Mouse (Mus musculus) megakaryocyte-erythroid progenitor cell, adult 5 weeks (primary cell): ENCODE data around the gene 5730596B20Rik. TPM values are rescaled to one million over a fixed set of nuclear protein-coding genes. Genes with fewer than 3 reads are reported as not detected.

Experiments used
- polyA plus RNA-seq: library from polyadenylated mRNA; stranded (reverse); fragments of >175 nt; gene quantifications from 2 replicates; pipeline ENCODE4 v1.2.3, GENCODE M21; 2012

5730596B20Rik gene
- polyA plus RNA-seq = not detected in 2 replicates

DNA sequence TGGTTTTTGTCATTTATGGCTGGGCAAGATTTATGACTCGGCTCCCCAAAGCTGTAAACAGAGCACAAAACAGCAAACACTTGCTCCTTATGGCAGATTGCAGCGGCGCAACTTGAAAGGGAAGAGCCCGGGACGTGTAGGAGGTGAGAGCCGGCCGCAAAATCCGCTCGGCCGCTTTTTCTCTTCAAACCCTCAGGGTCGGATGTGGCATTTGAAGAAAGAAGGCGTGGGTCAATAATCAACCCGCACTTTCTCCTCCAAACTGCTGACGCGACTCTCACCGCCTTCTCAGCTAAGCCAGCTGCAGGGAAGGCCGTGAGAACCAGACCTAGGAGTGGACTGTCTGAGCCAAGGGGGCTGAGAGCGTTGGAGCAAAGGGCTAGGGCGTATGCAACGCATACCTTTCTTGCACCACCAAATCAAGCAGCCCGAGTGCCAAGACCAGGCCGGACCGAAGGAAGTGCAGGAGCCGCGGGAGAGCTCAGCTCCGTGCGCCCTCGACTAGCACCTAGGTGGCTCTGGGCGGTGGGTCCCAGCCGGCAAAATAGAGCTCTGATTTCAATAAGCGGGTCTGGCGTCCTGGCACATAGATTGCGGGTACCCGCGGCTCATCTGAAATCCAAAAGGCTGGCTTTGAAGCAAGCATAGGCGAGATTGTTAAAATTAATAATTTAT, at the start of gene 5730596B20Rik:
Gene 5730596B20Rik, plus strand, starts transcription at position 438 of the 675 bp plus-strand sequence.

DNA sequence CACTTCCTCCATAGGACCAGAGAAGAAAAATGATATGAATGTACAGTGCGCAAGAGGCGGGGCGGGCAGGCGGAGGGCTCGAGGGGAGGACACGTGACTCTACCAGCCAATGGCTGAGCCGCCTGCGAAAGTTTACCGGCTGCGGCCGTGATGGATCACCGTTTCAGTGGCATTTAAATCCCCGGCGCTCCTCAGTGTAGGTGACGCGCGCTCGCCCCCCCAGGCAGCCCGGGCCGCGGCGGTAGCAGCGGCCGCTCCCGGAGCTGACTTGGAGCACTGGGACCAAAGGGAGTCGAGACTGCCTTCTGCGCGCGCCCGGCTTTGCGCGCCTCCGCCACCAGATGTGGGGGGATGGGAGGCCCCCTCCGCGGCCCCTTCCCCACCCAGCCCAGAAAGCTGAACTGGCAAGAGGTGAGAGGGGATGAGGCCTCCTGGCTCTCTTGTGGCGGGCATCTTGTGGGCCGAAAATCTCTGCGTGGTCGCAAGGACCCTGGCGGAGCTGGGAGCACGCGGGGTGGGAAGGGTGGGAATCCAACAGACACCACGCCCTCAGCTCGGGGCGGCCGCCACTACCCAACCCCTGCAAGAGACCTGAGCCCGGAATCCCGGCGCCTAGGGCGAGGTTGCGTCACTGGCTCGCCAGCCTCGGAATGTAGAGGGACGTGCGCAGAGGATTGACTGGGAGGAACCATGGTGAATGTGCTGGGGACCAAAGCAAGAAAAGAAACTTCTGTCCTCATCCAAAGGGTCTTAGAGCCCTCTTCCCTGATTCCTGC, 18.8 kb upstream of the 5730596B20Rik start, which contains the start of gene Hoxa1:
Gene Hoxa1, minus strand, starts transcription at position 42 of the 776 bp plus-strand sequence.

GRCm38 (mm10) chr6:52164626-52165440, 12.5 kb upstream of the 5730596B20Rik start, which contains the start of gene Hoxa2:
Gene Hoxa2, minus strand, starts transcription at chr6:52164831.

DNA sequence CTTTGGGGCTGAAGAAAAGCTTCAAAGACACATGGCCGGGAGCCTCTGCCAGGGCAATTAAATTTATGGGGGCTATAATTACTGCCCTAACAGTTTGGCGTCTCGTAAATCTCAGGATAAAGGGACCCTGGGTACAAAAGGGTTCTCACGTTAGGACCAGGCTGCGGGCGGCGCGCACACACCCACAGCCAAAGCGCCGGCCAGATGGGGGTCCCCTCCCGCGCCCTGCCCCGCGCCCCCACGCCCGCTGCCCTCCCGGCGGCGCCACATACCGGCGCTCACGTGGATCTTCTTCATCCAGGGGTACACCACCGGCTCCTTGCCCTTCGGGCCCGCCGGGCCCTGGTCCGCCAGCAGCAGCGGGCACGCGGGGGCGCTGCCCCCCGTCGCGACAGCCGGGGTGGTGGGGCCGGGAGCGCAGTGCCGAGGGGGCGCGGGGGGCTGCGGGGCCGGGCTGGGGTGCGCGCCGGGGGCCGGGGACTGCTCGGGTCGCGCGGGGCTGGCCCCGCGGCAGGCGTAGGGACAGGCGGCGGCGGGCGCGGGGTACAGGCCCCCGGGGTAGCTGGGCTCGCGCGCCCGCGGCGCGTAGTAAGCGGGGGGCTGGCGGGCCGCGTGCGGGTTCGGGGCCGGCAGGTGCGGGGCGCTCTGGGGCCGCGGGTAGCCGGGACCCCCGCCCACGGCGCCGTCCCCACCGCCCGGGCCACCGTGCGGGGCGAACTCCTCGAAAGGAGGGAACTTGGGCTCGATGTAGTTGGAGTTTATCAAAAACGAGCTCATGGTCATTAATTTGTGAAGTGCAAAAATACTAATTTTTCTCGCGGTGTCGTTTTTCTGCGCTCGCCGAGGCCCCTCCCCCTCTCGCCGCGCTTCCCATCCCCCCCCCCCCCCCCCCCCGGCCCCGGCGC, 13.9 kb downstream of the 5730596B20Rik start, which contains the start of gene Hoxa4:
Gene Hoxa4, minus strand, starts transcription at position 848 of the 905 bp plus-strand sequence.

DNA sequence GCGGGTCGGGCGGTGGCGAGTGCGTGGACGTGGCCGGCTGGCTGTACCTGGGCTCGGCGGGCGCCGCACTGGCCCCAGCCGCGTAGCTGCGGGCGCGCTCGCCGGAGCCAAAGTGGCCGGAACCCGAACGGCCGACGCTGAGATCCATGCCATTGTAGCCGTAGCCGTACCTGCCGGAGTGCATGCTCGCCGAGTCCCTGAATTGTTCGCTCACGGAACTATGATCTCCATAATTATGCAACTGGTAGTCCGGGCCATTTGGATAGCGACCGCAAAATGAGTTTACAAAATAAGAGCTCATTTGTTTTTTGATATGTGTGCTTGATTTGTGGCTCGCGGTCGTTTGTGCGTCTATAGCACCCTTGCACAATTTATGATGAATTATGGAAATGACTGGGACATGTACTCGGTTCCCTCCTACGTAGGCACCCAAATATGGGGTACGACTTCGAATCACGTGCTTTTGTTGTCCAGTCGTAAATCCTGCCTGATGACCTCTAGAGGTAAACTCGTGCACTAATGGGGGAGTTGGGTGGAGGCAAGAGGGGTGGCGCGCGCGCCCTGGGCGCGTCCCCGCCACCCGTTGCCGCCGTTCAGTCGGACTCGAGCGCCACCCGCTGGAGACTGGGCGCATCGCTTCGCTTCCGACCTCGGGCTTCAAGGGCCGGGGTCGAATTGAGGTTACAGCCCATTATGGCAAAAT, 26.9 kb downstream of the 5730596B20Rik start, which contains the start of gene Hoxa5:
Gene Hoxa5, minus strand, starts transcription at position 538 of the 703 bp plus-strand sequence.

GRCm38 (mm10) chr6:52208072-52208867, 31.0 kb downstream of the 5730596B20Rik start, which contains the start of gene Hoxa6:
Gene Hoxa6, minus strand, starts transcription at chr6:52208722.

GRCm38 (mm10) chr6:52213119-52213986, 36.1 kb downstream of the 5730596B20Rik start, which contains the start of the genes Hoxa3 and Gm28308:
Gene Hoxa3, minus strand, starts transcription at chr6:52213336.
Gene Gm28308, minus strand, starts transcription at chr6:52213339.

GRCm38 (mm10) chr6:52221337-52221992, 44.2 kb downstream of the 5730596B20Rik start, which contains the start of gene Hoxa7:
Gene Hoxa7, minus strand, starts transcription at chr6:52221854.

Other genes starting within 250 kb of the 5730596B20Rik start
- 5.5 and 6.0 TPM in 2 replicates for gene Skap2, start 164.9 kb upstream of the 5730596B20Rik start, polyA plus RNA-seq
- 0.10 and 0.14 TPM in 2 replicates for gene Hoxa1, start 19.2 kb upstream of the 5730596B20Rik start, polyA plus RNA-seq
- 0.16 and 0.51 TPM in 2 replicates for gene Hoxa2, start 12.7 kb upstream of the 5730596B20Rik start, polyA plus RNA-seq
- gene Hoxa4, start 14.3 kb downstream of the 5730596B20Rik start, polyA plus RNA-seq = 1.7 and 2.2 TPM in 2 replicates
- gene Hoxa5, start 27.1 kb downstream of the 5730596B20Rik start, polyA plus RNA-seq = 5.1 and 8.4 TPM in 2 replicates
- 3.5 and 6.1 TPM in 2 replicates for gene Hoxa6, start 31.2 kb downstream of the 5730596B20Rik start, polyA plus RNA-seq
- gene Hoxa3, start 35.8 kb downstream of the 5730596B20Rik start, polyA plus RNA-seq = 3.2 and 3.5 TPM in 2 replicates
- gene Gm28308, start 35.8 kb downstream of the 5730596B20Rik start, polyA plus RNA-seq = 1.2 TPM in 2 replicates
- 40.9 and 47.0 TPM in 2 replicates for gene Hoxa7, start 44.4 kb downstream of the 5730596B20Rik start, polyA plus RNA-seq
- 67.7 and 90.5 TPM in 2 replicates for gene Hoxa9, start 53.6 kb downstream of the 5730596B20Rik start, polyA plus RNA-seq
- gene Hoxa10, start 63.4 kb downstream of the 5730596B20Rik start, polyA plus RNA-seq = 1.0 and 1.2 TPM in 2 replicates
- 0.04 TPM in 1 of 2 replicates, not detected in the other for gene Hoxa11, start 68.3 kb downstream of the 5730596B20Rik start, polyA plus RNA-seq
- gene Hoxa13, start 83.4 kb downstream of the 5730596B20Rik start, polyA plus RNA-seq = not detected in 2 replicates
- gene Evx1, start 136.0 kb downstream of the 5730596B20Rik start, polyA plus RNA-seq = 0.13 and 0.22 TPM in 2 replicates